ENCODE assay signal across 19 mouse cellular contexts in the genomic region with DNA sequence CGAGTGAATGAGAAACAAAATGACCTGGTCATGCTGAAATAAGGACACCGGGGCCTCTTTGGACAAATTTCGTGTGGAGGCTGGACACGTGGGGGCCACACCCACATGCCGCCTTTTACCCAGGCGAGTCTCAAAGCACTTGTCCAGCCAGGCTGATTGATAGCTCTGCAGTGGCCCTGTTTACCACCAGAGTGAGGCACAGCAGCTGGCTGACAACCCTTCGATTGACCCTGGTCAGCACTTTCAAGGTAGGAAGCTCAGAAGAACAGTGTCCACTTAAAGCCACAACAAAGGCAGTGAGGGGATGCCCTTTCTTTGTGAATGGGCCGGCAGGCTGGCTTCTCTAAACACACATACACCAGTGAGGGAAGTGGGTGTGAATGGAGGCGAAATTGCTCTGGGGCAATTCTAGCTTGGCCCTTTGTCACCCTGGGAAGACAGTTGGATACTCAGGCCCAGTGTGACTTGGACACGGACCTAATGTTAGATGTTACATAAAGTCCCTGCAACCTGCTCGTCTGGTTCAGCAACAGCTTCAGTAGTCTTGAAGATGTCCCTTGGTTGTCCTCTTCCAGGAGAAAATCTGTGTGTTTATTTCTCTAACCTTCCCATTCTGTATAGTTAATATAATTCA.
DNase-seq lines count a peak whose midpoint lies in the region; ATAC-seq lines count a peak whose summit lies in the region.
"Had no signal": no experiment of that assay in that cellular context is flagged by ENCODE, and none has a peak within 500 bp of the region (broad histone marks: within the 10 kb centered on the region; RNA-seq: fewer than 3 reads in every experiment).

No protein-coding gene starts in this region.

- no peak overlapping the region for H3K4me2 ChIP-seq in forebrain, embryonic 11.5 days (ENCODE audit: low read depth, low read length, severe bottlenecking)
- H3K4me2 ChIP-seq in neural tube, embryonic 11.5 days (ENCODE audit: low read depth) = no peak overlapping the region
- H3K4me2 ChIP-seq: embryonic facial prominence, embryonic 15.5 days; forebrain, embryonic 13.5 days; heart, embryonic 13.5 days; liver, embryonic 11.5 days; midbrain, embryonic 15.5 days had no signal

- H3K36me3 ChIP-seq in forebrain, embryonic 10.5 days (replicated peaks) = no peaks in the 10 kb centered on the region
- H3K36me3 ChIP-seq in forebrain, embryonic 11.5 days (ENCODE audit: control insufficient read depth, insufficient read depth, low read length) = no peaks in the 10 kb centered on the region
- H3K36me3 ChIP-seq in neural tube, embryonic 11.5 days (ENCODE audit: control insufficient read depth, insufficient read depth, low read length) = no peaks in the 10 kb centered on the region
- H3K36me3 ChIP-seq: embryonic facial prominence, embryonic 15.5 days; heart, embryonic 13.5 days; midbrain, embryonic 15.5 days had no signal

- no peaks in the 10 kb centered on the region for H3K9me3 ChIP-seq in forebrain, embryonic 10.5 days
- H3K9me3 ChIP-seq in forebrain, embryonic 11.5 days (ENCODE audit: control insufficient read depth, low read length) = no peaks in the 10 kb centered on the region
- no peaks in the 10 kb centered on the region for H3K9me3 ChIP-seq in neural tube, embryonic 11.5 days (ENCODE audit: control insufficient read depth, low read length)
- H3K9me3 ChIP-seq: embryonic facial prominence, embryonic 15.5 days; forebrain, embryonic 13.5 days; heart, embryonic 13.5 days; midbrain, embryonic 15.5 days had no signal

- peaks cover 46% of the 10 kb centered on the region for H3K27me3 ChIP-seq in forebrain, embryonic 10.5 days (ENCODE audit: poor library complexity, severe bottlenecking)
- H3K27me3 ChIP-seq in forebrain, embryonic 11.5 days (ENCODE audit: control insufficient read depth, insufficient read depth, low read length) = no peaks in the 10 kb centered on the region; the same call in 1 of the 2 replicates
- H3K27me3 ChIP-seq in neural tube, embryonic 11.5 days (ENCODE audit: control insufficient read depth, insufficient read depth, low read length) = peaks cover 8% of the 10 kb centered on the region; the same call in 1 of the 2 replicates
- H3K27me3 ChIP-seq: embryonic facial prominence, embryonic 15.5 days; forebrain, embryonic 13.5 days; heart, embryonic 13.5 days; midbrain, embryonic 15.5 days had no signal

- no peak overlapping the region for H3K27ac ChIP-seq in forebrain, embryonic 10.5 days
- H3K27ac ChIP-seq in forebrain, embryonic 11.5 days (ENCODE audit: low read depth, low read length) = no peak overlapping the region
- no peak overlapping the region for H3K27ac ChIP-seq in neural tube, embryonic 11.5 days (ENCODE audit: low read depth, low read length)
- H3K27ac ChIP-seq: embryonic facial prominence, embryonic 15.5 days; forebrain, embryonic 13.5 days; heart, embryonic 13.5 days; macrophage; midbrain, embryonic 15.5 days had no signal

- no peak overlapping the region for H3K4me3 ChIP-seq in forebrain, embryonic 10.5 days
- no peak overlapping the region for H3K4me3 ChIP-seq in forebrain, embryonic 11.5 days (ENCODE audit: low read depth, low read length)
- H3K4me3 ChIP-seq in neural tube, embryonic 11.5 days (ENCODE audit: low read depth, low read length) = no peak overlapping the region
- H3K4me3 ChIP-seq: embryonic facial prominence, embryonic 15.5 days; forebrain, embryonic 13.5 days; heart, embryonic 13.5 days; midbrain, embryonic 15.5 days had no signal

- H3K9ac ChIP-seq in forebrain, embryonic 11.5 days (ENCODE audit: low read length) = no peak overlapping the region
- no peak overlapping the region; the same call in 1 of the 2 replicates for H3K9ac ChIP-seq in neural tube, embryonic 11.5 days (ENCODE audit: low read length)
- H3K9ac ChIP-seq: embryonic facial prominence, embryonic 15.5 days; forebrain, embryonic 13.5 days; heart, embryonic 13.5 days; midbrain, embryonic 15.5 days had no signal

- 33% methylated on average over 11 of the region's 11 CpGs for WGBS in forebrain, embryonic 10.5 days
- 22% methylated on average over 11 of the region's 11 CpGs for WGBS in forebrain, embryonic 11.5 days
- WGBS in neural tube, embryonic 11.5 days = 6% methylated on average over 11 of the region's 11 CpGs

- DNase-seq in forebrain, embryonic 10.5 days (ENCODE audit: extremely low spot score, low spot score) = peak; percentile 40
- DNase-seq in forebrain, embryonic 11.5 days (ENCODE audit: low spot score) = no peak
- peak; percentile 24 to 27 for DNase-seq in kidney, postnatal 36 days
- no peak for DNase-seq in kidney, adult 18-20 months
- peak; percentile 71 for DNase-seq in embryo, embryonic 11 days
- peak; percentile 54 for DNase-seq in neural tube, embryonic 11.5 days (ENCODE audit: low spot score)
- no peak for DNase-seq in gastrocnemius, adult 8-10 months (ENCODE audit: low spot score in 2 of 2)
- DNase-seq: cerebellum, adult 11-12 months; heart, postnatal 36 days; left cerebral cortex, postnatal 4 days; lung, adult 2 months; spleen, adult 18-20 months had no signal

- peaks cover 42% of the 10 kb centered on the region for H3K4me1 ChIP-seq in forebrain, embryonic 10.5 days
- peaks cover 4% of the 10 kb centered on the region; the same call in 1 of the 2 replicates for H3K4me1 ChIP-seq in forebrain, embryonic 11.5 days (replicated peaks; ENCODE audit: control insufficient read depth, insufficient read depth, low read length)
- peaks cover 5% of the 10 kb centered on the region for H3K4me1 ChIP-seq in neural tube, embryonic 11.5 days (ENCODE audit: control insufficient read depth, insufficient read depth, low read length)

- ATAC-seq in forebrain, embryonic 11.5 days (replicated peaks; ENCODE audit: low FRiP score) = no peak
- no peak for ATAC-seq in neural tube, embryonic 11.5 days (ENCODE audit: insufficient read depth, low FRiP score, low TSS enrichment)
- no peak for ATAC-seq in megakaryocyte, adult 5-6 weeks (ENCODE audit: poor library complexity, severe bottlenecking)
- ATAC-seq: forebrain, embryonic 13.5 days; midbrain, embryonic 15.5 days had no signal

Comparison
In these comparisons a context has a peak if more than half of its experiments do, and no peak if none do; other contexts are left out.
1. DNase-seq: peak in forebrain, embryonic 10.5 days (single experiment), kidney, postnatal 36 days (2 of 2), embryo, embryonic 11 days (single experiment) and neural tube, embryonic 11.5 days (single experiment); none in forebrain, embryonic 11.5 days (single experiment), kidney, adult 18-20 months (single experiment) and gastrocnemius, adult 8-10 months (0 of 2).